8 mouse cellular contexts compared by ENCODE assay signal in genomic region chr1:157048201-157048923, GRCm38 (mm10).
A peak's percentile ranks its signal among the peaks of the same experiment; 100 is the strongest.
DNase-seq lines count a peak whose midpoint lies in the region; ATAC-seq lines count a peak whose summit lies in the region.

No protein-coding gene starts in this region.

- no peaks in the 10 kb centered on the region for H3K79me2 ChIP-seq in macrophage (ENCODE audit: inconsistent target)

- H3K9me3 ChIP-seq in stomach, embryonic 15.5 days: no peaks in the 10 kb centered on the region

- peak; percentile 25; the same call in 1 of the 2 replicates for ATAC-seq in stomach, embryonic 15.5 days (ENCODE audit: insufficient read depth, low FRiP score, low read depth)

- no peak overlapping the region for H3K4me3 ChIP-seq in macrophage (ENCODE audit: inconsistent target)
- no peak overlapping the region for H3K4me3 ChIP-seq in stomach, embryonic 15.5 days (replicated peaks)

- no peaks in the 10 kb centered on the region for H3K27me3 ChIP-seq in stomach, embryonic 15.5 days (replicated peaks)

- peak overlapping the region; percentile 19; the same call in 1 of the 2 replicates for H3K27ac ChIP-seq in macrophage
- no peak overlapping the region for H3K27ac ChIP-seq in stomach, embryonic 15.5 days

- H3K4me2 ChIP-seq in stomach, embryonic 15.5 days: no peak overlapping the region

- peak; percentile 18 for DNase-seq in ovary, postnatal 10 days (ENCODE audit: low spot score)
- no peak for DNase-seq in ovary, adult 18-20 months (ENCODE audit: low spot score)
- peak; percentile 18 for DNase-seq in fat pad, adult 2 months (ENCODE audit: extremely low read depth, low read depth, low spot score)
- DNase-seq in gastrocnemius, adult 18-20 months (ENCODE audit: low spot score): no peak
- DNase-seq in cerebellum, adult 8-10 months: no peak
- DNase-seq in left cerebral cortex, adult 18-20 months (ENCODE audit: low spot score in 2 of 2): no peak

- WGBS in macrophage (ENCODE audit: missing documents): 25% methylated on average over 11 of the region's 11 CpGs
- 36% methylated on average over 11 of the region's 11 CpGs for WGBS in stomach, embryonic 15.5 days

- H3K9ac ChIP-seq in stomach, embryonic 15.5 days: no peak overlapping the region

- H3K4me1 ChIP-seq in stomach, embryonic 15.5 days: peaks cover 6% of the 10 kb centered on the region; the same call in 1 of the 2 replicates

- H3K36me3 ChIP-seq in macrophage (ENCODE audit: inconsistent target): no peaks in the 10 kb centered on the region
- H3K36me3 ChIP-seq in stomach, embryonic 15.5 days: no peaks in the 10 kb centered on the region

Comparison
In these comparisons a context has a peak if more than half of its experiments do, and no peak if none do; other contexts are left out.
1. DNase-seq: peak in ovary, postnatal 10 days (single experiment) and fat pad, adult 2 months (single experiment); none in ovary, adult 18-20 months (single experiment), gastrocnemius, adult 18-20 months (single experiment), cerebellum, adult 8-10 months (single experiment) and left cerebral cortex, adult 18-20 months (0 of 2).